Mouse (Mus musculus): ENCODE results near the gene Kcnq1. TPM values are rescaled to one million over a fixed set of nuclear protein-coding genes. Genes with fewer than 3 reads are reported as not detected.

Kcnq1 gene
- polyA plus RNA-seq (2012; rRNA removed): 1.1 and 1.2 TPM in 2 replicates

DNA sequence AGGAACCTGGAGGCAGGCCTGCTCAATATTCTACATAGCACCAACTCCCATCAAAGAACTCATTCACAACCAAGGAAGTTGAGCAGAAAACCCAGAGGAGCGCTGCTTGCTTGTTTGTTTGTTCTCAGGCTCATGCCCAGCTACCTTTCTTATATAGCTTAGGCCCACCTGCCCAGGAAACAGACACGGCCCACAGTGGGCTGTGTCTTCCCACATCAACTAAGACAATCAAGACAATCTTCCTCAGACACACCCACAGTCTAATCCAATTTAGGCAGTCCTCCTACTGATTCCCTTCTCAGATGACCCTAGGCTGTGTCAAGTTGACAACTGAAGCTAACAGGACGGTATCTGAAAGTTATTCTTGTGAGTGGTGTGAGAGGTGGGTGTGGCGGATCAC, at the start of gene Kcnq1:
TSS of gene Kcnq1 (plus strand) at position 301 of the 400 bp plus-strand sequence.
- 77% methylated on average over 4 of the region's 4 CpGs for WGBS
- no peaks in the 10 kb centered on the region for H3K36me3 ChIP-seq (ENCODE audit: control insufficient read depth, insufficient read depth, low read length)
- H3K27ac ChIP-seq (ENCODE audit: insufficient read depth, low read length): no peak within 1 kb of the TSS
- no peak for TF ChIP-seq CTCF (IDR thresholded peaks at IDR 0.05; ENCODE audit: extremely low read depth, insufficient read depth, insufficient read length, insufficient replicate concordance)
- no peak for TF ChIP-seq POLR2A (IDR thresholded peaks at IDR 0.05; ENCODE audit: low read depth, low read length)
- H3K27me3 ChIP-seq (ENCODE audit: control insufficient read depth, insufficient read depth, low read length): peaks cover 7% of the 10 kb centered on the region
- no peak for DNase-seq (ENCODE audit: low read depth in 1 of 2, low spot score in 2 of 2)
- 0 out of 2 replicates have a peak within 1 kb of the TSS, but pooled peaks have one; percentile 0 for H3K4me3 ChIP-seq (ENCODE audit: extremely low read depth, insufficient read depth, insufficient read length)
- peaks cover 6% of the 10 kb centered on the region; the same call in 1 of the 2 replicates for H3K4me1 ChIP-seq (ENCODE audit: control insufficient read depth, insufficient read depth, insufficient read length)

DNA sequence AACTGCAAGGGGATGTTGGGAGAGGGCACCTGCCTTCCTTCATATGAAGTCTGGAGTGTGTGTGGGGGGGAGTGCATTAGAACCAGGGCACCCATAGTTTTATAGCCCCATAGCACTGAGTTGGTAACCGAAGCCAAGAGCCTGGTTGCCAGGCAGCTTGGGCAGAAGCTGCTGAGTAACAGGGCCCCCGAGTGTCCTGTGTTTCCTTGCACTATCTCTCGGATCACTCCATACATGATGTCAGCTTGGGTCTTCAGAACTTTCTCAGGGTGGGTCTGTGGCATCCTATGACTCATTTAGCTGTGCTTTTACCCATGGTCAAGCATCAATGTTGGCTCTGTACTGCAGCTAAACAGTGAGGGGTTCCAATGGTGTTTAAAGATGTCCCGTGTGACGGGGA, 49.1 kb upstream of the Kcnq1 start:
- 0 out of 2 replicates have a peak, but pooled peaks cover 2% of the 10 kb centered on the region for H3K36me3 ChIP-seq (ENCODE audit: control insufficient read depth, insufficient read depth, low read length)
- no peak overlapping the region for H3K4me3 ChIP-seq (ENCODE audit: extremely low read depth, insufficient read depth, insufficient read length)
- 61% methylated on average over 5 of the region's 5 CpGs for WGBS
- H3K27me3 ChIP-seq (ENCODE audit: control insufficient read depth, insufficient read depth, low read length): no peaks in the 10 kb centered on the region
- TF ChIP-seq POLR2A (IDR thresholded peaks at IDR 0.05; ENCODE audit: low read depth, low read length) (no peak), CTCF (IDR thresholded peaks at IDR 0.05; ENCODE audit: extremely low read depth, insufficient read depth, insufficient read length, insufficient replicate concordance) (no peak)
- H3K4me1 ChIP-seq (ENCODE audit: control insufficient read depth, insufficient read depth, insufficient read length): peaks cover 47% of the 10 kb centered on the region; the same call in 1 of the 2 replicates
- H3K27ac ChIP-seq (ENCODE audit: insufficient read depth, low read length): no peak overlapping the region
- DNase-seq (ENCODE audit: low read depth in 1 of 2, low spot score in 2 of 2): no peak

DNA sequence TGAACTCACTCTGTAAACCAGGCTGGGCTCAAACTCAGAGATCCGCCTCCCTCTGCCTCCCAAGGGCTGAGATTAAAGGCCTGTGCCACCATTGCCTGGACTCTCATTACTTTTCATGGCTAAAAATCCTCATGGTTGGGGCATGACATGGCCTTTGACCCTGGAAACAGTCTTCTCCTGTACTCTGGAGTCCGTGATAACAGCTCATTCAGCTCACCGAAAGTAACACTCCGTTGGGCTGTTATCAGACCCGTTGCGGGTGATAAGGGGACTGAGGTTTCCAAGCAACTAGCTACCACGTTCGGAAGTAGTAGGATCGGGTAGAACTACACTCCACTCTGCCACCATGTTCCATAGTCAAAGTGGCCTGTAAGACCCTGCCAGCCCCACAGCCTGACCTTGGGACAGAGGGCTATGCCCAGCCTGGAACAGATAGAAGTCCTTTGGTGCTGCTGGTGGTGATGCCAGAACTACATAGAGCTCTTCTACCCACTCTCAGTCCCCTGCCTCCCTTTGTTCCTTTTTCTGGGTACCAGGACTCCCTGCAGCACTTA, 48.4 kb upstream of the Kcnq1 start:
- no peak for DNase-seq (ENCODE audit: low read depth in 1 of 2, low spot score in 2 of 2)
- peak overlapping the region; percentile 53 for H3K27ac ChIP-seq (ENCODE audit: insufficient read depth, low read length)
- H3K27me3 ChIP-seq (ENCODE audit: control insufficient read depth, insufficient read depth, low read length): no peaks in the 10 kb centered on the region
- 59% methylated on average over 9 of the region's 9 CpGs for WGBS
- no peak overlapping the region for H3K4me3 ChIP-seq (ENCODE audit: extremely low read depth, insufficient read depth, insufficient read length)
- H3K36me3 ChIP-seq (ENCODE audit: control insufficient read depth, insufficient read depth, low read length): 0 out of 2 replicates have a peak, but pooled peaks cover 4% of the 10 kb centered on the region
- peaks cover 47% of the 10 kb centered on the region; the same call in 1 of the 2 replicates for H3K4me1 ChIP-seq (ENCODE audit: control insufficient read depth, insufficient read depth, insufficient read length)
- no peak for TF ChIP-seq POLR2A (IDR thresholded peaks at IDR 0.05; ENCODE audit: low read depth, low read length)

DNA sequence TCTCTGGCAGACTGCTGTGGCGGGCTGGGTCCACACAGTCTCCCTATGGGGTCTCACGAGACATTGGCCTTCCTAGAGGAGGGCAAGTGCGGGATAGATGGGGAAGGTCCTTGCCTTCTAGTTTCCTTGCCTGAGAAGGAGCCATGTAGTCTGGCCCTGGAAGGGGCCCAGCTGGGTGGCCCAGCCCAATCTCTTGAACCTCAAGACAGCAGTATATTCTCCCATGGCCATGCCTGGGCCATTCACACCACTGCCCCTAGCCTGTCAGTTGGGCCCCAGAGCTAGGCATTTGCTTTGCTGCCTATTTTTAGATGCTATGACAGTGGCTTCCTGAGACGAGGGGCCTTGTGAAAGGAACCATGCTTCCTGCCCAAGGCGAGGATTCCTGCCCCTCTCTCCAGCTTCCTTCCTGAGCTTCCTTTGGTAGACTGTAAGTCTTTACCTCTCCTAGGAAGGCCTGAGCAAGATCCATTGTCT, 47.9 kb upstream of the Kcnq1 start:
- WGBS: 25% methylated on average over 5 of the region's 5 CpGs
- no peak for DNase-seq (ENCODE audit: low read depth in 1 of 2, low spot score in 2 of 2)
- Histone ChIP-seq H3K4me3 (ENCODE audit: extremely low read depth, insufficient read depth, insufficient read length) (no peak overlapping the region), H3K27me3 (ENCODE audit: control insufficient read depth, insufficient read depth, low read length) (no peaks in the 10 kb centered on the region), H3K27ac (ENCODE audit: insufficient read depth, low read length) (peak overlapping the region; percentile 53), H3K4me1 (ENCODE audit: control insufficient read depth, insufficient read depth, insufficient read length) (peaks cover 47% of the 10 kb centered on the region; the same call in 1 of the 2 replicates), H3K36me3 (ENCODE audit: control insufficient read depth, insufficient read depth, low read length) (peaks cover 9% of the 10 kb centered on the region; the same call in 1 of the 2 replicates)
- no peak for TF ChIP-seq POLR2A (IDR thresholded peaks at IDR 0.05; ENCODE audit: low read depth, low read length)
- TF ChIP-seq CTCF (IDR thresholded peaks at IDR 0.05; ENCODE audit: extremely low read depth, insufficient read depth, insufficient read length, insufficient replicate concordance): no peak

DNA sequence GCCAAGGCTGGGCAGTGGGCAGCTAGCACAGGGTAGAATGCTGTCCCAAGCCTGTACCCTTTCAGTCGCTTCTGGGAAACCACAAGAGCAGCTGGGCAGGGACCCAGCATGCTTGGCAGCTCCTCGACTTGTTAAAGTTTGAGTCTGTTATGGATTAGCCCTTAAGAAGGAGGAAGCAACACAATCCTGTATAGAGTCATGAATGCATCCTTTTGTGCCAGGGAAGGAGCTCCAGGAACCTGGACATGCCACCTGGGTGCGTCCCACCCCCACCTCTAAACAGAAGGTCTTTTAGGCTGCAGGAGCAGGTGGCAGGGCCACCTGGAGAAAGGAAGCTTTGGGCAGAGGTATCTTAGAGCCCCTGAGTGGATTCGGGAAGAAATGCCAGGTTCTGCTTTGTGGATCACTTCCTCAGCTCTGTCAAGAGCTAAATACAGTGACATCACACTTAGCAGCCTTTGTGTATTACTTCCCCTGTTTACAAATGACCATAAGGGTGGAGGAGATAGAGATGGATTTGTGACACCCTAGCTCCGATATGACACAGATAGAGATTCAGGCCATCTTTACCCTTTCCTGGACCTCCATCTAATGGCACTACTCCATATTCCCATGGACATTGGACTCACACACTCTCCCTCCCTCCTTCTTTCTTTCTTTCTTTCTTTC, 46.8 kb upstream of the Kcnq1 start:
- peaks cover 15% of the 10 kb centered on the region; the same call in 1 of the 2 replicates for H3K36me3 ChIP-seq (ENCODE audit: control insufficient read depth, insufficient read depth, low read length)
- no peaks in the 10 kb centered on the region for H3K27me3 ChIP-seq (ENCODE audit: control insufficient read depth, insufficient read depth, low read length)
- no peak for TF ChIP-seq POLR2A (IDR thresholded peaks at IDR 0.05; ENCODE audit: low read depth, low read length)
- no peak for TF ChIP-seq CTCF (IDR thresholded peaks at IDR 0.05; ENCODE audit: extremely low read depth, insufficient read depth, insufficient read length, insufficient replicate concordance)
- peaks cover 37% of the 10 kb centered on the region; the same call in 1 of the 2 replicates for H3K4me1 ChIP-seq (ENCODE audit: control insufficient read depth, insufficient read depth, insufficient read length)
- peak overlapping the region; percentile 37; the same call in 1 of the 2 replicates for H3K27ac ChIP-seq (ENCODE audit: insufficient read depth, low read length)
- WGBS: 33% methylated on average over 5 of the region's 5 CpGs
- DNase-seq (ENCODE audit: low read depth in 1 of 2, low spot score in 2 of 2): no peak
- H3K4me3 ChIP-seq (ENCODE audit: extremely low read depth, insufficient read depth, insufficient read length): no peak overlapping the region

DNA sequence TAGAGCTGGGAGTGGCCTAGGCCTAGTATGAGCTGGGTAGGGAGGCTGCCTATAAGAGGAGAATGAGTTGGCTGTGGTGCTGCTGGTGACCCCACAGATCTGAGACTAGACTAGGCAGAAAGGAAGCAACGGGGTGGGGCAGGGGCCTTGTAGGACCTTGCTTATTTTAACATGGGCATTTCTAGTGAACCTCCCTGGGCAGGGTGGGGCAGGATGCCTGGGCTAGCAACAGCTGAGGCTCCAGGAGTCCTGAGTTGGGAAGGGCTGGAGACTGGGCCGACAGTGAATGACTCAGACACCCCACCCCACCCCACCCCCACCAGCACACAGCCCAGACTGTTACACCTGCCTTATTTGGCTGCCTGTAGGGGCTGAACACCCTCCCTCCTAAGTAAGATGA, 43.5 kb upstream of the Kcnq1 start:
- TF ChIP-seq CTCF (IDR thresholded peaks at IDR 0.05; ENCODE audit: extremely low read depth, insufficient read depth, insufficient read length, insufficient replicate concordance) (no peak), POLR2A (IDR thresholded peaks at IDR 0.05; ENCODE audit: low read depth, low read length) (no peak)
- peaks cover 23% of the 10 kb centered on the region for H3K36me3 ChIP-seq (ENCODE audit: control insufficient read depth, insufficient read depth, low read length)
- H3K4me3 ChIP-seq (ENCODE audit: extremely low read depth, insufficient read depth, insufficient read length): no peak overlapping the region
- no peak for DNase-seq (ENCODE audit: low read depth in 1 of 2, low spot score in 2 of 2)
- H3K27ac ChIP-seq (ENCODE audit: insufficient read depth, low read length): no peak overlapping the region
- peaks cover 11% of the 10 kb centered on the region; the same call in 1 of the 2 replicates for H3K4me1 ChIP-seq (ENCODE audit: control insufficient read depth, insufficient read depth, insufficient read length)
- no peaks in the 10 kb centered on the region for H3K27me3 ChIP-seq (ENCODE audit: control insufficient read depth, insufficient read depth, low read length)
- WGBS: 84% methylated on average over 2 of the region's 2 CpGs

DNA sequence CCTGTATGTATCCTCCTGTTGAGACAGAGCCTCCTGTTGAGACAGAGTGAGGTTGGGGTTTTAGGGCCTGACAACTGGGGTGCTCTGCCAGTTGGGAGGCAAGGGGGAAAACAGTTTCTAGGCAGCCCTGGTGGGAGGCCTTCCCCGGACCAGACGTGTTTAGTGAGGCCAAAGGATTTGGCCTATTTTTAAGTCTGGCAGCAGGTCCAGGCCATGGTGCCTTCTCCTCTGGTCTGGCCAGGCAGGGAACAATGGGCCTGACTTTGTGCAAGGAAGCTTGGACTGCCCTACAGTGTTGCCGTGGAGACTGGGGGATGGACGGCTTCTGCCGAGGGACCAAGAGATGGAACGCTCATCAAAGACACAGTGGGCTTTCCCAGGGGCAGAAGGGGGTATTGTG, 41.9 kb upstream of the Kcnq1 start:
- Histone ChIP-seq H3K4me1 (ENCODE audit: control insufficient read depth, insufficient read depth, insufficient read length) (peaks cover 5% of the 10 kb centered on the region; the same call in 1 of the 2 replicates), H3K36me3 (ENCODE audit: control insufficient read depth, insufficient read depth, low read length) (peaks cover 24% of the 10 kb centered on the region), H3K4me3 (ENCODE audit: extremely low read depth, insufficient read depth, insufficient read length) (no peak overlapping the region), H3K27ac (ENCODE audit: insufficient read depth, low read length) (no peak overlapping the region), H3K27me3 (ENCODE audit: control insufficient read depth, insufficient read depth, low read length) (no peaks in the 10 kb centered on the region)
- 85% methylated on average over 6 of the region's 6 CpGs for WGBS
- DNase-seq (ENCODE audit: low read depth in 1 of 2, low spot score in 2 of 2): no peak
- TF ChIP-seq CTCF (IDR thresholded peaks at IDR 0.05; ENCODE audit: extremely low read depth, insufficient read depth, insufficient read length, insufficient replicate concordance): no peak
- no peak for TF ChIP-seq POLR2A (IDR thresholded peaks at IDR 0.05; ENCODE audit: low read depth, low read length)
